Mouse (Mus musculus) midbrain, embryonic 13.5 days (tissue): ENCODE measurements around the gene Mpc1. TPM values are rescaled to one million over a fixed set of nuclear protein-coding genes. Genes with fewer than 3 reads are reported as not detected.
"Not testable (repeated sequence)": the region's sequence is repeated elsewhere in the genome, so short reads cannot be mapped to it uniquely, and the experiment has no call there.

Source experiments
- ATAC-seq: fragments of 200-750 bp; cut with Nextera tagmentation; 2 replicates; pipeline ENCODE4 v1.8.0; 2017; ENCODE audit warnings: mild to moderate bottlenecking, moderate TSS enrichment, moderate library complexity
- H3K27ac ChIP-seq: fragments of 300-500 bp; sonication (generic); 2 replicates; pipeline ENCODE4 v1.5.1; 2015; ENCODE audit warnings: inconsistent platforms, mild to moderate bottlenecking, moderate library complexity
- H3K27me3 ChIP-seq: fragments of 300-500 bp; sonication (generic); 2 replicates; pipeline ENCODE4 v1.6.1; 2015; ENCODE audit warnings: mild to moderate bottlenecking, inconsistent platforms
- H3K36me3 ChIP-seq: fragments of 300-500 bp; sonication (generic); 2 replicates; pipeline ENCODE4 v1.6.1; 2015; ENCODE audit warnings: mild to moderate bottlenecking, inconsistent platforms
- H3K4me1 ChIP-seq: fragments of 300-500 bp; sonication (generic); replicated peaks from 2 replicates; pipeline ENCODE4 v1.6.1; 2015; ENCODE audit warnings: inconsistent platforms
- H3K4me2 ChIP-seq: fragments of 300-500 bp; sonication (generic); replicated peaks from 2 replicates; pipeline ENCODE4 v1.6.1; 2015; ENCODE audit warnings: moderate library complexity, mild to moderate bottlenecking, inconsistent platforms
- H3K4me3 ChIP-seq: fragments of 300-500 bp; sonication (generic); replicated peaks from 2 replicates; pipeline ENCODE4 v1.5.1; 2015; ENCODE audit warnings: mild to moderate bottlenecking, inconsistent platforms
- H3K9ac ChIP-seq: fragments of 300-500 bp; sonication (generic); replicated peaks from 2 replicates; pipeline ENCODE4 v1.6.1; 2015; ENCODE audit warnings: mild to moderate bottlenecking, inconsistent platforms
- H3K9me3 ChIP-seq: fragments of 300-500 bp; sonication (generic); 2 replicates; pipeline ENCODE4 v1.6.1; 2016; ENCODE audit warnings: mild to moderate bottlenecking, inconsistent platforms
- WGBS: fragments of 180-500 bp; shearing (Covaris S2); methylation state at CpG from one replicate; pipeline ENCODE4 v1.1.7; 2015; 5-methylcytosine and 5-hydroxymethylcytosine counted together
- polyA plus RNA-seq: library from polyadenylated mRNA; unstranded; fragments of >200 nt; fragmentation: Nextera tagmentation; extraction: Ambion mirVana; gene quantifications from 2 replicates; pipeline ENCODE4 v1.2.1, GENCODE M21; 2015

Gene Mpc1
- polyA plus RNA-seq, 1 experiment from 2014 or later: 192 TPM

DNA sequence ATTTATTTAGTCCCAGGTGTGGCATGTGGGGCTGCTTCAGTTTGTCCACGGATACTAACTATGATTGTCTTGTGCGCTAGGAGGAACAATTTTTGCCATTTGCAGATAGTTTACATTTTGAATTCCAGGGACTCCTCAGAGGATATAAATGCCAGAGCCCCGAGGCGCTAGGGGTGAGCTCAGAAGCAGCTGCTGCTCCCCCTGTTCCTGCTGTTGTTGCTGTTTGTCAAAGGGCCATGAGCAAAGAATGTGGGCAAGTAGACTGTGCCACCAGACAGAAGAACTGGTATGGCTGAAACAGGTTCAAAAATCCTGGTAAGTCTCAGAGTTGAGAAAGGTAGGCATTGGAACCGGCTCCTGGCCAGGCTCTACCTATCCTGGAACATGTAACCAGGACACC is 21.0 kb downstream of the Mpc1 start:
- 64% methylated on average over 5 of the region's 5 CpGs for WGBS
- peaks cover 6% of the 10 kb centered on the region; the same call in 1 of the 2 replicates for H3K27me3 ChIP-seq
- no peak for ATAC-seq

DNA sequence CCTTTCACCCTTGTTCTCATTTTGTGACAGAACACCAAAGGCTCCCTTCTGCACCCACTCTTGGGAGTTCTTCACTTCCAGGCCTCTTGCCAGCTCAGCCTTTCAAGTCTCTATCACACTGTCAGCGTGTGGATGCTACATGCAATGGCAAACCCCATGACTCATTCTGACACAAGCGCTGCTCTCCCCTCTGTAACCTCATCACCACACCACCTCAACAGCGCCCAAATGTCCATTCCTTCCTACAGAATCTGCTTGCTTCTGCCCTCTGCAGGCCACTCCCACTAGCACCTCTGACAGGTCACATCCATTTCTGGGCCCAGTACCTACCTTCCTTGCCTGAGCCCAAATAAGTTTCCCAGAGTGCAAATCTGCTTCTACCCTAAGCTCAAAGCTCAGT is 23.1 kb downstream of the Mpc1 start:
- Histone ChIP-seq H3K9me3 (no peaks in the 10 kb centered on the region), H3K9ac (no peak overlapping the region), H3K27ac (no peak overlapping the region), H3K36me3 (no peaks in the 10 kb centered on the region), H3K4me2 (no peak overlapping the region), H3K27me3 (peaks cover 6% of the 10 kb centered on the region; the same call in 1 of the 2 replicates), H3K4me3 (no peak overlapping the region), H3K4me1 (0 out of 2 replicates have a peak, but pooled peaks cover 3% of the 10 kb centered on the region)
- ATAC-seq: no peak
- 20% methylated on average over 3 of the region's 3 CpGs for WGBS

More for the DNA sequence above, 21.0 kb downstream of the Mpc1 start:
- Histone ChIP-seq H3K9ac (no peak overlapping the region), H3K9me3 (no peaks in the 10 kb centered on the region), H3K4me3 (no peak overlapping the region), H3K27ac (no peak overlapping the region), H3K4me1 (no peaks in the 10 kb centered on the region), H3K36me3 (0 out of 2 replicates have a peak, but pooled peaks cover under 1% of the 10 kb centered on the region), H3K4me2 (no peak overlapping the region)

GRCm38 (mm10) chr17:8310838-8311614 is 28.3 kb downstream of the Mpc1 start, which contains the start of gene Sft2d1:
Gene Sft2d1, plus strand, starts transcription at chr17:8311102.
- Histone ChIP-seq H3K4me3 (peak within 1 kb of the TSS; percentile 68), H3K4me2 (peak within 1 kb of the TSS; percentile 76), H3K9ac (peak within 1 kb of the TSS; percentile 81), H3K27me3 (no peaks in the 10 kb centered on the region), H3K36me3 (0 out of 2 replicates have a peak, but pooled peaks cover 5% of the 10 kb centered on the region), H3K9me3 (no peaks in the 10 kb centered on the region), H3K4me1 (peaks cover 29% of the 10 kb centered on the region), H3K27ac (peak within 1 kb of the TSS; percentile 89)
- WGBS: under 1% methylated on average over 44 of the region's 54 CpGs
- peak; percentile 95 for ATAC-seq

DNA sequence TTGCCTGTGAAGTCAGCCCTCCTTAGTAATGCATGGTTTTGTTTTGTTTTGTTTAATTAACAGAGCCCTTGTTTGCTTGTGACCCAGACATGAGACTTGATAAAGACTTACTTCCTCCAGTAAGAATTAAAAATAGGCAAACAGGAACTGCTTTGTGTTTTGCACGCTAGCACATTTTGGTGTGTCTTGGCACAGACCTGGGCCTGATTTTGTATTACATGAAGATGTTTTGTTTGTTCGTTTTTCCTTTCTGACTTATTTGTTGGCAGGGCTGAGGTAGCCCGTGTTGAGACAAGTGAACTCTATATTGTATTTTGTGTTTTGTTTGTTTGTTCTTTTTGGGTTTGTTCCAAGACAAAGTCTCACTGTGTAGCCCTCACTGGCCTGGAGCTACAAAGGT is 29.0 kb downstream of the Mpc1 start:
- no peak overlapping the region for H3K27ac ChIP-seq

GRCm38 (mm10) chr17:8313976-8314375 is 31.3 kb downstream of the Mpc1 start:
- no peak overlapping the region for H3K27ac ChIP-seq
- no peak overlapping the region for H3K4me2 ChIP-seq
- no peaks in the 10 kb centered on the region for H3K9me3 ChIP-seq
- no peak for ATAC-seq
- no peaks in the 10 kb centered on the region for H3K27me3 ChIP-seq
- WGBS: 92% methylated on average over 3 of the region's 3 CpGs
- H3K4me1 ChIP-seq: peaks cover 29% of the 10 kb centered on the region
- no peak overlapping the region for H3K9ac ChIP-seq
- H3K36me3 ChIP-seq: 0 out of 2 replicates have a peak, but pooled peaks cover 8% of the 10 kb centered on the region
- H3K4me3 ChIP-seq: no peak overlapping the region

More for the DNA sequence above, 29.0 kb downstream of the Mpc1 start:
- Histone ChIP-seq H3K9ac (peak overlapping the region; percentile 81), H3K4me2 (peak overlapping the region; percentile 76), H3K9me3 (no peaks in the 10 kb centered on the region), H3K4me3 (peak overlapping the region; percentile 68), H3K4me1 (peaks cover 29% of the 10 kb centered on the region), H3K27me3 (no peaks in the 10 kb centered on the region), H3K36me3 (0 out of 2 replicates have a peak, but pooled peaks cover 5% of the 10 kb centered on the region)
- ATAC-seq: no peak
- WGBS: 54% methylated on average over 3 of the region's 3 CpGs

DNA sequence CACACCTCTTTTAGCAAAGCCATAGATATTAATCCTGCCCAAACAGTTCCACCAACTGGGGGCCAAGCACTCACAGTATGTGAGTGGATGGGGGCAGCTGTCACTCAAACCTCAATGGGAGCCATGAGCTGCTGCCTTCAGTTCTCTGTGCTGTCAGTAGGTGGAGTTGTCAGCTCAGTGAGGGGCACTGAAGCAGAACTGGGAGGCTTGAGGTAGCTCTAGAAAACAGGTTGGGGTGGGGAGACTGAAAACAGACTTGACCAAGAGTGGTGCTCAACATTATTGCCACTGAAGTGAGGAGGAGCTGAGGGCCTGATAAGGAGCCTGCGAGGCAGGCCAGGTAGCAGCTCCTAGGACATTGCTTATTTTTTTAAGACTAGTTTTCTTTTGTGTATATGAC is 33.5 kb downstream of the Mpc1 start:
- H3K36me3 ChIP-seq: peaks cover 15% of the 10 kb centered on the region
- ATAC-seq: no peak
- no peaks in the 10 kb centered on the region for H3K9me3 ChIP-seq
- 95% methylated on average over 1 of the region's 1 CpGs for WGBS
- H3K27me3 ChIP-seq: no peaks in the 10 kb centered on the region
- H3K27ac ChIP-seq: no peak overlapping the region
- H3K4me1 ChIP-seq: peaks cover 26% of the 10 kb centered on the region
- no peak overlapping the region for H3K9ac ChIP-seq
- H3K4me2 ChIP-seq: no peak overlapping the region
- no peak overlapping the region for H3K4me3 ChIP-seq

DNA sequence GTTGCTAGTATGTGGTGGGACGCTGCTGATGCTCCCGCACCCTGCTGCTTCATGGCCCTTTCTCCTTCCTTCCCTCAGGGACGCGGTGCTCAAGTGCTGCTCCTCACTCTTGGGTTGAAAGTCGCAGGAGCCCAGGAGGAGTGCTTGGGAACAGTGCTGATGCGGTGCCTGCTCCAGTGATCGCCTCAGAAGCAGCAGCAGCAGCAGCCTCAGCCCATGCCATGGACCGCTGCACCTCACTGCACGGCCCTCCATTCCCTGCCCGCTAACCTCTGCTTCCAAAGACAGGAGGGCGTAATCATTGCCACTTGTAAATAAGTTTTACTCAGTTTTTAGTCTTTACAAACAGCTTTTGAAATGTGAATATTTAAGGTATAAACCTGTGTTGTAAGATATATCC is 44.2 kb downstream of the Mpc1 start:
- ATAC-seq, H3K4me1 ChIP-seq, H3K9ac ChIP-seq, H3K9me3 ChIP-seq, H3K4me3 ChIP-seq, H3K27me3 ChIP-seq, H3K4me2 ChIP-seq, H3K27ac ChIP-seq: not testable (repeated sequence)
- WGBS: 86% methylated on average over 10 of the region's 11 CpGs
- peaks cover 49% of the 10 kb centered on the region for H3K36me3 ChIP-seq

GRCm38 (mm10) chr17:8328511-8329174 is 45.9 kb downstream of the Mpc1 start:
- H3K27me3 ChIP-seq: no peaks in the 10 kb centered on the region
- 70% methylated on average over 7 of the region's 7 CpGs for WGBS
- H3K9ac ChIP-seq: no peak overlapping the region
- H3K36me3 ChIP-seq: peaks cover 34% of the 10 kb centered on the region
- H3K27ac ChIP-seq: no peak overlapping the region
- H3K4me2 ChIP-seq: no peak overlapping the region
- ATAC-seq: no peak
- H3K9me3 ChIP-seq: no peaks in the 10 kb centered on the region
- H3K4me1 ChIP-seq: no peaks in the 10 kb centered on the region
- no peak overlapping the region for H3K4me3 ChIP-seq

DNA sequence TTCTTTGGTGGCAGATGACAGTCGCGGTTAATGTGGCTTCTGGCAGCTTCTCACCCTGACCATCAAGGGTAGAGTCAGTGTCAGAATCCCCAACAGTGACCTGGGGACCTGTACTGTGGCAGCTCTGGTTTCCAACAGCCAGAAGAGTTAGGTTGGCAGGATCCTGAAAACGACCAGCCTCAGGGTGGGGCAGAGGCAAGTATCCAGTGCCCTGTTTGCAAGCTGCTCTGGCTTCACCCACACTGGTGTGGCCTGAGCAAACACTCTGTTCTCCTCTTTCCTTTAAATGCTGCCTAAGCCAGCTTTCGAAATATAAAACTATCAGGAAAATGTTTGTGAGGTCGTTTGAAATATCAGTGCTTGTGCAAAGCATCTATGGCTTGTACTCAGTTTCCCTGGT is 47.9 kb downstream of the Mpc1 start:
- Histone ChIP-seq H3K4me1 (no peaks in the 10 kb centered on the region), H3K4me3 (no peak overlapping the region), H3K4me2 (no peak overlapping the region), H3K9ac (no peak overlapping the region), H3K9me3 (no peaks in the 10 kb centered on the region), H3K27ac (no peak overlapping the region), H3K27me3 (no peaks in the 10 kb centered on the region), H3K36me3 (peaks cover 21% of the 10 kb centered on the region)
- 75% methylated on average over 5 of the region's 5 CpGs for WGBS
- no peak for ATAC-seq

GRCm38 (mm10) chr17:8337159-8337558 is 54.5 kb downstream of the Mpc1 start, which contains the start of gene Prr18:
Gene Prr18, plus strand, starts transcription at chr17:8337459.
- H3K27ac ChIP-seq, H3K4me2 ChIP-seq, H3K4me3 ChIP-seq, ATAC-seq, H3K36me3 ChIP-seq, H3K9ac ChIP-seq, H3K9me3 ChIP-seq: not testable (repeated sequence)
- Histone ChIP-seq H3K27me3 (peaks cover 18% of the 10 kb centered on the region), H3K4me1 (peaks cover 23% of the 10 kb centered on the region)
- WGBS: 100% methylated on average over 1 of the region's 5 CpGs

DNA sequence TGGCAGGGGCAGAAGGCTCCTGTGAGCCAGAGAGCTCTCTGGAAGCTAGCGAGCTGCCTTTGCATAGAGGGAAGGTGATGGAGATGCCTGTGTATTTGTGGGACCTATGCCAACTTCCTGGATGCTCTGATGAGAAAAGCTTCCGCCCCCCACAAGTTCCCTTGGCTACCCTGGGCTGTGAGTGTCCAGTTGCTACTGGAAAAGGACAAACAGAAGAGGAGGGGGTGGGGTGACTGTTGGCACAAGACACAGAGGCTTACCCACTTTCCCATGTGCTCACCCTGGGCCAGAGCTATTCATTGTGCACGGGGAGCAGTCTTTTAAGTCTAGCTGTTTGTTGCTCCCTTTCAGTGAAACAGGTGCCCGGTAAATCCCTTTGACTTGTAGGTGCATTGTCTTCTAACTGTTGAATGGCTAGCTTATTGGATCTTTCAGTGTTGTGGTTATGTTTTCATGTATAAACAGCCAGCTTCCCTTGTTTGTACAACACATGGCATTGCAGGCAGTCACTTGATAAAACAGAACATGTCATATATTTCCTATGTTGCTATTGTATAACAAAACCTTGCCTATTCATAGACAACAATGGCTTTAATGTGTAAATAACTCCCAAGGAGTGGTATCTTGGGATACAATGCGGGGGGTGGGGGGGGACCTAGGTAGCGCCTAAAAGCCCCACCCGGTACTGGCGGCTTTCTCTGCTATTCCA is 57.1 kb downstream of the Mpc1 start:
- Histone ChIP-seq H3K9me3 (no peaks in the 10 kb centered on the region), H3K4me3 (peak overlapping the region; percentile 74), H3K27me3 (peaks cover 23% of the 10 kb centered on the region), H3K36me3 (no peaks in the 10 kb centered on the region), H3K9ac (peak overlapping the region; percentile 93), H3K4me1 (peaks cover 37% of the 10 kb centered on the region), H3K27ac (peak overlapping the region; percentile 83), H3K4me2 (peak overlapping the region; percentile 98)
- no peak; the same call in 1 of the 2 replicates for ATAC-seq
- WGBS: 17% methylated on average over 8 of the region's 8 CpGs
